Mouse (Mus musculus) ZHBTc4 (cell line): ENCODE data around the gene Tbx3.

Source experiments
- DNase-seq: peaks from one replicate; pipeline ENCODE4 v3.0.0-alpha.2; 2011; ENCODE audit warnings: low read depth, low spot score

Gene Tbx3

DNA sequence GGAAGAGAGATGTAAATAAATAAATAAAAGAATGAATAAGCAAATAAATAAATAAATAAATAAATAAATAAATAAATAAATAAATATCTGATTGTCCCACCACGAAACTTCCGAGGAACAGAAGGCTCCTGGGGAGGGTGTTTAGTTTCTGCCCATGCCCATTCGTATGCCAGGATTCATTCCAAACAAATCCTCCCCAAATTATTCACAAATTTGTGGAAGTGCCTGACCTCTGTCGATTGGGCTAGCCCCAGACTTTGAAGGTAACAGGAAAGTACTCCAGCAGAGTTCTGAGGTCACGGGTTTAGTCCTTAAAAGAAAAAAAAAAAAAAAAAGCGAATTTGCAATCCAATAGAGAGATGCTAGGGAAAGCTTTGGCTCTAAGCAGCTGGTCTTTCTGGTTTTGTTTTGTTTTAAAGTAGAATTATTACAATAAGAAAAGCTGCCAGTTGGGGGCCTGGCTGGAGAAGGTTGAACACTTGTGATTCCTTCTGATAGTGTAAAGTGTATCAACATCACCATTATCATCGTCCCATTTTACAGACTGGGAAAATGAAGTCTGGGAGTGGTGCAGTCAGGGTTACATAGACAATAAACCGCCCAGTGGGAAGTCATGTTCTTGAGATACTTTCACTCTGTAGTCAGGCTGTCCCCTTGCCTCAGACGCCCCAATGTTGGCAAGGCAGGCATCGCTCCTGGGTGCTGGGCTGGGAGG lies 9.3 kb downstream of the Tbx3 start:
- peak; percentile 97 for DNase-seq

DNA sequence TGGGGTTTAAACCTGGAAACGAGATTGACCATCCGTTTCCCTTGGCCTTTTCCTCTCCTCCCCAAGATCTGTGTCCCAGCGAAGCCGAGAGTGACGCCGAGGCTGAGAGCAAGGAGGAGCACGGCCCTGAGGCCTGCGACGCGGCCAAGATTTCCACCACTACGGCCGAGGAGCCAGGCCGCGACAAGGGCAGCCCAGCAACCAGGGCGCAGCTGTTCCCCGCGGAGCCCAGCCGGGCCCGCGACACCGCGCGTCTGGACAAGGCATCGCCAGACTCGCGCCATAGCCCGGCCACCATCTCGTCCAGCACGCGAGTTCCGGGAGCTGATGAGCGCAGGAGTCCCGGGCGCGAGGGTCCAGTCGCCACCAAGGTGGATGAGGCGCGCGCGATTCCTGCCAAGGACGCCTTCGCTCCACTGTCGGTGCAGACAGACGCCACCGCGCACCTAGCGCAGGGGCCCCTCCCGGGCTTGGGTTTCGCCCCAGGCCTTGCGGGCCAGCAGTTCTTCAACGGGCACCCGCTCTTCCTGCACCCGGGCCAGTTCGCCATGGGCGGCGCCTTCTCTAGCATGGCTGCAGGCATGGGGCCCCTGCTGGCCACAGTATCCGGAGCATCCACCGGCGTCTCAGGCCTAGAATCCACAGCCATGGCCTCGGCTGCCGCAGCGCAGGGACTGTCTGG lies 10.0 kb downstream of the Tbx3 start:
- peak; percentile 69 for DNase-seq

GRCm38 (mm10) chr5:119681011-119681832 lies 10.8 kb downstream of the Tbx3 start:
- DNase-seq = peak; percentile 77

DNA sequence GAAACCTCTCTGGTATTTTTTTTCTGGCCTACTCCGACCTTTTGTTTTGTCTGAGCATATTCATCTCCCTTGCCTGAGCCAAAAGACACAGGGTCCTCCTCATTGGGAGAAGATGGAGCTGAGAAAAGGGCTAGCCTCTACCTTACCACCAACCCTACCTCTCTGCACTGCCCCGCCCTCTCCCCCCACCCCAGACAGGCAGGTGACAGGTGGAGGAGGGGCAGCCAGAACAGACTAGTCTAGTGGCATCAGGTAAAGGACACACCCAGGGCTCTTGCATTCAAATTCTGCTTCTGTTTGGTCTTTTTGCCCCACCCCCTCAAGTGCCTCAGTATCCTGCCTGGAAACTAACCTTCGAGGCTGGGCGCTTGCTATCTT lies 11.4 kb downstream of the Tbx3 start:
- peak; percentile 91 for DNase-seq

- peak; percentile 77 for DNase-seq
Observed at GRCm38 (mm10) chr5:119682646-119683515, 12.4 kb downstream of the Tbx3 start.

DNA sequence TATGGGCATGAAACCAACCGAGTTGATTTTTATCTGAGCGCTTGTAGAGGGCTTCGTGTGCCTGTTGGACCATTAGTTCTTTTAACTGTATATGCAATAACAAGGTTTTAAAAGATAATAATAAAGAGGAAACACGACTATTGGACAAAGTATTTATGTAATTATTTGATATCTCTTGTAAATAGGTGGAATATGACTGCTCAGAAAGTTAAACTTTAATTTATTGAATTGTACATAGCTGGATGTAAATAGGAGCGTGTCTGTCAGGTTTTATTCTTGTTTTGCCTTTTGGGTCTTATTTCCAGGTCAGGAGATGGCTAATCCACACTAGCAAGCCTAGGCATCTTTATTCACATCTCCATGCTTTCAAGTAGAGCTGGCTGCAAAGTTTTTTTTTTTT lies 13.4 kb downstream of the Tbx3 start:
- no peak for DNase-seq

GRCm38 (mm10) chr5:119684701-119685391 lies 14.4 kb downstream of the Tbx3 start:
- peak; percentile 55 for DNase-seq

DNA sequence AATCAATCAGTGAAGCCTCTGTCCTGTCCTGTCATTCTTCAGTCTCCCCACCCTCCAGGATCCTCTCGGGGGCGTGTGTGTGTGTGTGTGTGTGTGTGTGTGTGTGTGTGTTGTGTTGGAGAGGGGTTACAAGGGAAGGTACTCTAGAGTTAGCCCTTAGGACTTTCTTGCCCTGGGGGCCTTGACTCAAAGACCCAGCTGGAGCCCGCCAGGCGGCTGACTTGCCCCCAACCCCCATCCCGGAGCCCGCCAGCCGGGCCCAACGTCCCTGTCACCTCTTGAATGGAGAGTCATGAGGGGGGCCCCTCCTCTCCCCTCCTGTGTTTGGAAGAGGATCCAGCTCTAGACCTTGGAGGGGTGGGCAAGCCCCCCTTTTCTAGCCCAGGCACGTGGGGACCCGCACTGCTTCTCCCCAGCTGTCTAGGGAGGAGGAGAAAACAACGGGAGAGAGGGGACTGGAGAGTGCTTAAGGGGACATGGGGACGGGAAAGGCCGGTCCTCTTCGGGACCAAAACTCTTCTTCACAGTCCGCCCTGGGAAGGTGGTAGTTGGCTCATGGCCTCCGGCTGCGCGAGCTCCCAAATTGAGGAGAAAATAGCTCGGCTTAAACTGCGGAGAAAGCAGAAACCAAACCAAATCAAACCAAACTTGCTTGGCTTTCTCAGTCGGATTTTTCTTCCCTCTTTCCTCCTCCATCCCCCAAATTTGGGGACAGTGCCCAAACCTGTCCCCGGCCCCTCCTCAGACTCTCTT lies 15.2 kb downstream of the Tbx3 start:
- peak; percentile 77 for DNase-seq

GRCm38 (mm10) chr5:119686199-119686964 lies 15.9 kb downstream of the Tbx3 start:
- DNase-seq = peak; percentile 76

DNA sequence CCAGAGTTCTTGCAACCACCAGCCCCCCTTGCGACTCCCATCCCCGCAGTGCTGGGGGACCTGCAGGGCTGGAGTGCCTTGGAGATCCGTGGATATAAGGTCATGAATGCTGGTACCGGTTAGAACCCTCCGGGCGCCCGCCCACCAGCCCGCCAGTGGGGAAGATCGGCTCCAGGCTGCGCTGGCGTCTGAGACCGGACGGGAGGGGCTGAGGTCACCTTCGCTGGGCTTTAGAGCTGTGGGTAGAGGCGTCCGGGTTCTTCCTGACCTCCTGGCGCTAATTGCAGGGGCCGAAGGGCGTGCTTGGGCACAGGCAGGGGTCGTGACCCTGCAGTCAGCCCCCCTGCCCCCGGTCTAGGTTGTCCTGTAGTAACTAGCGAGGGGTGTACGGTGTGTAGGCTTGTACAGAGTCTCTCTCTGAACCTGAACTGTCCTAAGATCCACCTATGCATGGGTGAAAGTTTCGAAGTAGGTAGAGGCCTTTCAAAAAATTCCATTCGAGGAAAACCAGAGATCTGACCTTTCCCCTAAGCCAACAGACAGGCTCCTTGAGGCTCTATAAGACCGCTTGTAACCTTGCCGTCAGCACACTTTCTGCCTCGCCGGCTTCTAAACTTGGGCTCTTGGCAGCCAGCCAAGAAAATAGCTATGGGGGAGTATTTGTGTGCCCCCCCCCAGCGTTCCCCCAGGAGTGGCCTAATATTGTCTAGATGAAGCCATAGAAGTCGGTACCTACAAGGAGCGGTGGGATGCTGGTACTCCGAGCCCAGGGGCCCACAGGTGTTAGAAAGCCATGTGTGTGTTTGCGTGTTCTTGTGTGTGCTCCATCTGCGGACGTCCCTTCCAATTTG lies 16.8 kb downstream of the Tbx3 start:
- peak; percentile 66 for DNase-seq

DNA sequence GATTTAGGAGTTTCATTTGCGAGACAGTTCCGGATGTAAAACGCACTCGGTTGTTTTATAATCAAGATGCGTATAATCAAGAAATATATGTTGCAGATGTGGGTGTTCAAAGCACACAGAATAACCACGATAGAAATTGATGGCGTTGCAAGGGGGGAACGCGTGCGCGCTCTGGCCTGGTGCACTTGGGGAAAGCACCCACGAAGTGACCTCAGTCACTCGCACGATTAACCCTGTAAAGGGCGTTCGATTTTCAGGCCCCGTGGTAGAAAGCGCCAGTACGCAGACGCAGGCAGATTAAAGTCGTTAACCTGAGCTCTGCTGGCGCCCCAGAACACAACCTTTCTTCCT lies 17.4 kb downstream of the Tbx3 start:
- no peak for DNase-seq

DNA sequence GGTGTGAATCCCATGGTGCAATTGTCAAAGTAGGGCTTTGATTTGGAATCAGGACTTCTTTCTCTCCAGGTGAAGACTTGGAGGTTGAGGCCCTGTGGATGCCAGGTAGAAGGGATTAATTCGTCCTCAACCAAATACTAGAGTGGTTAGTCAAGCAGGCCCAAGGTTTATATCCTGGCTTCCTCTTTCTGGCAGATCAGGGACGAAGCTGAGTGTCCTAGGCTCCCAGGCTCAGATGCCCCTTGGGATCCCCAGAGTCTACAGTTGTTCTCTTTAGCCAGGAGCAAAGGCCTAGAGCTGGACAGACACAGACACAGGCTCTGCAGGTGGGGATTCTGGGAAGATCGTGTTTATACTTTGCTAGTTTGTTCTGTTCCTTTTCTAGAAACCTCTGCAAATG lies 17.8 kb downstream of the Tbx3 start:
- DNase-seq = no peak

GRCm38 (mm10) chr5:119688914-119689420 lies 18.5 kb downstream of the Tbx3 start:
- no peak for DNase-seq

DNA sequence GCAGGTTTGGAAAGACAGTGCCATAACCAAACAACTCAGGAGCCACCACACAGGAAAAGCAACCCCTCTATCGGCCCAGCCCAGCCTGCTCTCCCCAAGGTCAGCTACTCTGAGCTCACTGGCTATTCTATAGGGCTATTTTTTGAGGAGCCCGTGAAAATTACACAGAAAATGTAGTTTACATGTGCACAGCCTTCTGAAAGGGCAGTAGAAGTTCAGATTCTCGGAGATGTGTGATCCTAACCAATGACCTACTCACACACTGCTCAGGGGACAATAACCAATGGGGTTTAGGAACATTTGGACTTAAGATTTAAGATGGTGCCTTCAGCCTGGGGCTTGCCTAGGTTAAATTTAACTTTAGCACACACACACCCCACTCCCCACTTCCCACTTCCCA lies 19.0 kb downstream of the Tbx3 start:
- DNase-seq = no peak

DNA sequence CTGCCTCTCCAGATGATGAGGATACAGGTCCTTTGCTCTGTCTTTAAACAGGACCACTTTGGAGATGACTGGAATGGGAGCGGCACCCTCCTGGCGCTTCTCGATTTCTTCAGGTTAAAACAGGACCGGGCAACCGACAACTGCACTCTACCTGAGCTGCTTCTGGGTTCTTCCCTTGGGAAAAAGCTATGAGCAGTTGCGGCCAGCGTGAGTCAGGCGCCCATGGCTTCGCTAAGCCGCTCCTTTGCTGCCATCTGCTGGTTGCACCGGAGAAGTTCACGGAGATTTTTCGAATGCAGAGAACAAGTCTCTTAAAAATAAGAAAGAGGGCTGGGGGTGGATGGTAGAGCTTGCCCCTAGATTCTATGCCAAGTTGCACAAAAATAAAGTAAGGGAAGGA lies 20.6 kb downstream of the Tbx3 start:
- peak; percentile 90 for DNase-seq

GRCm38 (mm10) chr5:119692425-119692824 lies 22.0 kb downstream of the Tbx3 start:
- peak; percentile 74 for DNase-seq

GRCm38 (mm10) chr5:119694914-119695313 lies 24.4 kb downstream of the Tbx3 start:
- DNase-seq = peak; percentile 50

DNA sequence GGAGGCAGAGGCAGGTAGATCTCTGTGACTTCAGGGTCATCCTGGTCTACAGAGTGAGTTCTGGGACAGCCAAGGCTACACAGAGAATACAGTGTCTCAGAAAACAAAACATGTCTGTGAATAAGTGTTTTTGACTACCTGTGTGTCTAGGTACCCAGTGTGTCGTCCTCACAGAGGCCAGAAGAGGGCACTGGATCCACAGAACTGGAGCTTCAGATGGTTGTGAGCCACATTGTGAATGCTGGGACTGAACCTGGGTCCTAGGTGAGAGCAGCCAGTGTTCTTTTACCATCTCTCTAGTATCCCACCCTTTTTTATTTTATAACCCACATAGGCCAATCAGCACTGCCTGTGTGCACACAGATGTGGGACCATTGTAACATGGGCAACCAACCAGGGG lies 32.6 kb downstream of the Tbx3 start:
- DNase-seq = peak; percentile 85
